Mouse (Mus musculus): ENCODE measurements around the gene Fkbp2. TPM values are rescaled to one million over a fixed set of nuclear protein-coding genes. Genes with fewer than 3 reads are reported as not detected.
A peak's percentile ranks its signal among the peaks of the same experiment; 100 is the strongest.

Gene Fkbp2
- total RNA-seq, 4 experiments from 2014 or later = 4.2 to 10.4 (median 5.8) TPM

DNA sequence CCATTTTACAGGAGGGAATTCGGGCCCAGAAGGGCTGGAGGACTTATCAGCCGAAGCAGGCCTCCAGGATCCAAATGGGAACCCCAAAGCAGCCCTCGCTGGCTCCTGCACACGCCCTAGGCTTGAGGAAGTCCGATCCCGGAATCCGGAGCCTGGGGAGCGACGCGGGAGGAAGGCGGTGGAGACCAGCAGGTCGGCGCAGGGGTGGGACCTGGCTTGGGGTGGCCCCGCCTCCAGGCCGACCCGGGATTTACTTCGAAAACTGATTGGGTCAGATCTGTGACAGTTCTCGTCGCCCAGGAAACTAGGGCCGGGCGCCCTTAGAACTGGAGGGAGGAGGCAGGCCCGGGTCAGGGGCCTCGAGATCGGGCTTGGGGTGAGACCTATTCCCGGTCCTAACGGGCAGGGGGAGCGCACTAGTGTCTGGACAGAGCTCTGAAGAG is 38.0 kb downstream of the Fkbp2 start, which contains the start of gene Gpr137:
Gpr137 (minus strand) TSS at position 232 of the 443 bp plus-strand sequence.
- peak; percentile 93 to 95 for DNase-seq (ENCODE audit: low spot score in 2 of 2)

DNA sequence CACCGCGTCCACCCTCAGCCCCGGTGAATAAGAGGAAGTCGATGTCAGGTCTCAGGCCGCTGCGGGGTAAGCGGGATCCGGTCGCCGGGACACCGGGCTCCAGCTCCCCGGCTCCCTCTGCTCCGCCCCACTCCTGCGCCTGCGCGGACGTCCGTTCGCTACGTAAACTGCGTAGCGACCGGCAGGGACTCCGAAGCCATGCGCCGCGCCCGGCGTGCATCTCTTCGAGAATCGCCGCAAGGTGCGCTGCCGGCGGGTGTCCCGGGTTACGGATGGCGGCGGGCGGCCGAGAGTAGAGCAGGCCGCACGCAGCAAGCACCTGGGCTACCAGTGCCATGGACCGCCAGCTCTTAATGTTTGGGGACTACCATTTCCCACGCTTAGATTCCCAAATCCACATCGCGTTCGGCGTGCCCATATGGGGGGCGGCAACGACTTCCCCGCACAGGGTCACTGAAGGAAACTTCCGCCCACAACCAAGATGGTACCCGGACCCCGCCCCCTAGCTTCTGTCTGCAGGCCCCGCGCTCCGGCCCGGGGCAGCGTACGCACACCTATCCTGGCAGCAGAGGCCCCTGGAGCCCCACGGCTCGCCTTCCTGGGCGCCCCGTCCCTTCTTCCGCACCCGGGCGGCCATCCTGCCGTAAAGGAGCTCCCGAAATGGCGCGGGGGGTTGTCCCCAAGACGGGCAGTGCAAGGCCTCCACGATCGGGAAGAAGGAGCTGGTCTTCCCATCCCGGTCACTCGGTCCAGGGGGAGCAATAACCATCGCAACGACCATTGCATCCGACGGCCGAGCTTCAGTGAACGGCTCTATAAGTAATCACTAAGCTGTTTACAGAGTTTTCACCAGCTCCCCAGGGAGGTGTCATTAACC is 38.7 kb downstream of the Fkbp2 start, which contains the start of gene Bad:
Bad (plus strand) TSS at position 490 of the 877 bp plus-strand sequence.
- peak; percentile 86 to 88 for DNase-seq (ENCODE audit: low spot score in 2 of 2)

DNA sequence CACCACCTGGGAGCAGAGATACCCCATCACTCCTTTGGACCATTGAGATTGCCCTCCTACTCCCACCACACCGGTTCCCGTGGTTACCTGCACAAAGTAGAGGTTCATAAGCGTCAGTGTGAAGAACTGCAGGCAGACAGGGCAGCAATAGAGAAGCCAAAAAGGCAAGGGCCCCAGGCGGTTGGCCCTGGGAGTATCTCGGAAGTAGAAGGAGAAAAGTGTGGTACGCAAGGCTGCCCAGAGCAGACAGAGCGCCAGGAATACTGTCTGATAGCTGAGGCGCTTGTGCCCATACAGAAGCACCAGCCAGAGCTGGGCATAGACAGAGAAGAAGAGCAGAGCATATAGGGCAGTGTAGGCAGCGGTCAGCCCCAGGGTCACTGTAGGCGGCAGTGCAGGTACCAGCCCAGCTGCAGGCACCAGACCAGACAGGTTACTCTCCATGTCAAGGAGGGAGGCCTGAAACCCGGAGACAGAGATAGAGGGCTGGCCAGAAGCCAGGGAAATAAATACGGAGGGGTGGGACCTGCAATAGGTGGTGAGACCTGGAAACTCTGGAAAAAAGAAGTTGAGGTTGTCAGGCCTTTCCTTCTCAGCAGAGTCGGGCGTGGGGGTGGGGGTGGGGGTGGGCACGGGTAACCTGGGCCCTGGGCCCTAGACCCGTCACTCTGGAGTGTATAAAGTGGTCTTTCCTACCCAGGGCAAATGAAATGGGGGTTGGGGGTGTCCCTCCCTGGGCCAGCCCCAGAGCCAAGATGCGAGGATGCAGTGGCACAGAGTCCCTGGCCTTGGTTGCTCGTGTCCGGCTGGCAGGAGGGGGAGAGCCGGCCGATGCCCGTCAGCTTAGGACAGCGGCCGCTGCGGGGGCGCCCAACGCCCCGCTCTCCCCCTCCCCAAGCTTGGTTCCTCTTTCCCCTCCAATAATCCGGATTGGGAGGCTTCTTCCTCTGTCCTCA is 39.6 kb downstream of the Fkbp2 start:
- DNase-seq (ENCODE audit: low spot score in 2 of 2) = no peak

DNA sequence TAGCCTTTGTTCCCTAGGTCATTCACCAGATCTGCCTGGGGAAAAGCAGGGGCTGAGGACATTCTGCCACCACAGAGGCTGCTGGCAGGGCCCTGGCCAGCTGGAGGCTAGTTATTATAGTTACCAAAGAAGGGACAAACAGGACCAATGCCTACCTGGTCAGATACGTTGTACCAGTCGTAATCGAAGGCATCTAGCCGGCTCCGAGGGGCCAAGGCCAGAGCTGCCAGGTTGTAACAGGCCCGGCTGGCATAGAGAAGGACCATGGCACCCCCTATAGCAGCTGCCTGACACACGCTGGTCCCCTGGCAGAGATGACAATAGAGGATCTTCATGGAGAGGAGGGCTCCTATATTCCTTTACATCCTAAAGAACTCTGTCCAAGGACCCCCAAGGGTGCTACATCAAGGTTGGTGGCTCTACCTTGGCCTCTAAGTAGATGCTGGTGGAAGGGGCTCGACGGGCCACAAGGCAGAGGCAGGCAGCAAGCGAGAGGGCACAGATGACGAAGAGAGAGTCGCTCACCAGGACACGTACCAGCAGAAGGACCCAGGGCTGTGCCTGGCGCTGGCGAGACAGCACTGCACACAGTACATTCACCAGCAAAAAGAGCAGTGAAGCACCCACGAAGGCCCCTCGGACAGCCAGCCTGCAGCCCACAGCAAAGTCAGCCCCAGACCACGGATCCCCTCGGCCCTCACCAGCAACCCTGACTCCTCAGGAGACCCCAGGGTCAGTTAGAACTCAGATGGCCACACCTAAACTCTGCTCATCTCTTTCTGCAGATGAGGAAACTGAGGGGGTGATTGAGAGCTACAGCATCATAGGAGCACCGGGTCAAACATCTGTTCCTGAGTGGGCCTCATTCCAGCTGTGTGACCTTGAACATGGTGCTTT is 40.9 kb downstream of the Fkbp2 start:
- no peak for DNase-seq (ENCODE audit: low spot score in 2 of 2)

DNA sequence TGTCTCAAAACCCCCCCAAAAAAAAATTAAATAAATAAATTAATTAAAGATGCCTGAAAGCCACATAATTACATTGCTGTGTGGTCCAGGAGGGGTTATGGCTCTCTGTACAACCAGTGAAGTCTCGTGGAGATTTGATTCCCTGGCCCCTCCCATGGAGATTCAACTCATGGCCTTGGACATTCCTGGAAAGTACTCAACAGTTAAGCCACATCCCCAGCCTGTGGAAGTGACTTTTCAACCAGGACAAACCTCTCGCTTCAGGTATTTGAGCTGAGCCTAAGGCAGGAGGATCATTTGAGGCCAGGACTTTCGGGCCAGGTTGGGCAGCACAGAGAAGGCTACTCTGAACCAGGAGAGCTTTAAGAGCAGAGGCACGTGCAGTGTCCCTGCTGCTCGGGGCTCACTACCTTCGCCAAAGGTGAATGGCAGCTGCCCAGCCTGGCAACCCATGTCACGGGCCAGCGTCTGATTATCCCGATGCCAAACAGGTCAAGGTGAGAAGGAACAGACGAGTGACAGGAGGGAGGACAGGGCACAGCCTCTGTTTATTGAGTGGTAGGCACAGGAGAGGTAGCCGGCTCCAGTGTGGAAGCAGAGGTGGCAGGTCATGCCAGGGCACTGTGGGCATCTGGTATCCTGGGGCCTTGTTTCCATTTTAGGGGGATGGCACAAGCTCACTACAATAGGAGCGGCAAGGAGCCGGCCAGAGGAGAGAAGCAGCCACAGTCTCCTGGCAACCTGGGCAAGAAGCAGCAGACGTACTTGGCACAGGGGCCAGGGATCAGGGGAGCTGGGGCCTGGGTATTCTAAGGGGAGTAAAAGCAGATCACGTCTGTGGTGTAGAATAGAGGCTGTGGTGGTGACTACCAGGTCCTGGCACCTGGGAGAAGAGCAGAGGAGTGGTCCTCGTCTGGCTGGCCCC is 42.5 kb downstream of the Fkbp2 start:
- no peak for DNase-seq (ENCODE audit: low spot score in 2 of 2)

DNA sequence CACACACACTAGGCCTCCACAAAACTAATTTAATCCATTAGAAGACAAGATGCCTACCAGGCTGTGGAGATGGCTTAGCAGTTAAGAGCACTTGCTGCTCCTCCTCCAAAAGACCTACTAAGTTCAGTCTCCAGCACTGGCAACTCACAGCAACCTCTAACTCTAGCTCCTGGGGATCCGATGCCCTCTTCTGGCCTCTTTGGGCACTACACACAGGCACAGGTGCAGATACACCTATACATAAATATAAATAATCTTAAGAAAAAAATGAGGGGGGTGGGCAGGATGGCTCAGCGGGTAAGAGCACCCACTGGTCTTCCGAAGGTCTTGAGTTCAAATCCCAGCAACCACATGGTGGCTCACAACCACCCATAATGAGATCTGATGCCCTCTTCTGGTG is 44.0 kb downstream of the Fkbp2 start:
- DNase-seq (ENCODE audit: low spot score in 2 of 2) = no peak

DNA sequence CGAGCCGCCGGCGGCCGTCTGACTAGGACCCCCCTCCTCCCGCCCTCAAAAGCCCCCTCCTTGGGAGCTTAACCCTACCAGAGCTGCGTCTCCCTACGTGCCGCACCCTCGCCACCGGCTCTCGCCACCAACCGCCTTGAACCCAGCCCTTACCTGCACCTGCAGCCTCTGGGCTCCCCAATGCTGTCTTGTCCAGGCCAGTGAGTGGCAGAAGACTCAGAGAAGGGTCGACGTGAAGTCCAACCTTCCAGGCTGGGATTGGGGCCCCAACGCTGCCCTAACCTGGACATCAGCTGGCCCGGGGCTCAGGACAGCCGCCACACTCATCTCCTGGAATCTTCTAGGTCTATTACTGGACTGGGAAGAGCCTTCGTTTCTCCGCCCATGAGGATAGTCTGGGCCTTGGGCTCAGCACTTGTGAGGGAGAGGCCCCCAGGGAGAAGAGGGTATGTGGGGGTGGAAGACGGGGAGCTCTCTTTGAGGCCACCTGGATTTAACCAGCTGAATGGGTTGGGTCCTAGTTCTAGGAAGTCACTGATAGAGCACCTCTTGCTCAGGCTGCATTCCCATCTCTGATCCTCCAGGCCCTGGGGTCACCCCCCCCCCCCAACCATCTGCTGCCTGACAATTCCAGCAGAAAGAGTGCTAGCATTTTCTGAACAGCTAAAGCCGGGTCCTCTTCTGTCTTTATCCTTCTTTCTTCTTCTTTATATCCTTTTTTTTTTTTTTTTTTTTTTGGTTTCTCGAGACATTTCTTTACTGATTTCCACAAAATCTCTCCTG is 45.9 kb downstream of the Fkbp2 start, which contains the start of gene Kcnk4:
Kcnk4 (minus strand) TSS at position 321 of the 783 bp plus-strand sequence.
- DNase-seq (ENCODE audit: low spot score in 2 of 2) = no peak

DNA sequence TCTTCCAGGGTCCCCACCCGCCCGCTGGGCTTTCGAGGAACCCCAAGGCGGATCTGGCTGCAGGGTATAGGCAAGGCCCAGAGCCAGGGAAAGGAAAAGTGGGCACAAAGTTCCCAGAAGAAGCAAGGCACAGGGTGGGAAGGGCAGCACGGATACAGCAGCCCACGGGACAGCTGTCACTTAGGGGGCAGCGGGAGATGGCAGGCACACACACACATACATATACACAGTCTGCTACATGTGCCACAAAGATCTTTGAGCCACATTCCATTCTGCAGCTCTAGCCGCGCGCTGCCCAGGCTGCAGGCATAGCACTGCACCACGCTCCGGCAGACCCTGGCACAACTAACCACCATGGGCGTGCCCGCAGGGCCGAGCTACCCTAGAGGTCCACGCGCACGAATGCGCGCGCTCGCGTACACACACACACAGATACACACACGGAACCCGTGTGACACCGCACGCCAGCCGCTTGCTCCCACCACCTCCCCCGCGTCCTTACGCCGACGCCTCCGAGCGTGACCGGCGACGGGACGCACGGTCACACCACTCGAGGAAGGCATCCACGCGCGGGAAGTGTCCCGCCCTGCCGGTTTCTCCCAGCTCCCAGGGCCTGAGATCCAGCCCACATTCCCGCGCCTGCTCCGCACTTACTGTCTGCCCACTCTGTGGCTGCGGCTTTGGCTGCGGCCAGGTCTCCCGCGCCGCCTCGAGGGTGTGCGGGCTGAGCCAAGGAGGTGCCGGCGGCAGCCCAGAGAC is 46.7 kb downstream of the Fkbp2 start:
- no peak for DNase-seq (ENCODE audit: low spot score in 2 of 2)

DNA sequence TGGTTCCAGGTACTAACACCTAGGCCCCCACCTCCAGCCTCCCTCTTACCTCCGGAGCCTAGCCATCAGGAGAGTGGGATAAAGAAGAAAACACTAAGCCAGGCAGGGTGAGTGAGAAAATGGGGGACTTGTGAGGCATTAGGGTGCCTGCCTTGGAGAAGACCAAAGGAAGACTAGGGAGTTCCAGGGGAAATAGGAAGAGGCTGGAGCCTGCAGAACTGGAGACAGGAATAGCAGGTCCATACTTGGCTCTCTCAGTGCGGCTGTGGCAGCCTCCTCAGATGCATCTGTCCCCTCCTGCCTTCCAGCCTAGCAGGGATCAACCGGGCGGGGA is 47.2 kb downstream of the Fkbp2 start:
- DNase-seq (ENCODE audit: low spot score in 2 of 2) = no peak

DNA sequence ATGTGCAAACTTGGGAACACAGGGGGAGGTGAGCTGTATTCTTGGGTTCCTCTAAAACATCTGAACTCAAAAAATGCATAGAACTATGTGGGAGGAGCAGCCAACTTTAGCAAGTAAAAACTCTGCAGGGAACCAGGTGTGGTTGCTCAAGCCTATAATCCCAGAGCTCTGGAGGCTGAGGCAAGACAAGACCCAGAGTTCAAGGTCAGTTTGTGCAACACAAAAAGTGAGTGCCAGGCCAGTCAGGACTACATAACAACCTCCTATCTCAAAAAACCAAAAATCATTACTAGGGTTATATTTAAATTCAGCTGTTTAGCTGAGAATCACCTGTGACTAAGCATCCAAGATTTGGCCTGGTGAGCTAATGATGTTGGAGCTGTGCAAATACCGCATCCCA is 48.3 kb downstream of the Fkbp2 start:
- DNase-seq (ENCODE audit: low spot score in 2 of 2) = no peak

DNA sequence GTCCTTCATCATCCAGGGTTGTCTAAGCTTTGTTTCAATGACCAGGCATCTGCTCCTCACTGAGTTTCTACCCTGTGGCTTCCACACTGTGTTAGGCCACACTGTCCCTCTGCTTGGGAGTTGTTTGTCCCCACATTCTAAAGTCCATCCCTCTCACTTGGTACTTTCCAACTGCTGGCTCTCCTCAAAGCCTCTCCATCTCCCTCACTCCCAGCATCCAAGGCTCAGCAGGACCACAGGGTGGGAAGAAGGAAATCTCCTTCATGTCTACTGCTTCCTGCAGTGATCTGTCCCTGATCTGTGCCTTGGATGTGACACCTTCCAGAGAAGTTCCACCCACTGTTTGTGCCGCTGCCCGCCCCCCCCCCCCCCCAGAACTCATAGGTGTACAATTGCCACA is 49.3 kb downstream of the Fkbp2 start:
- no peak for DNase-seq (ENCODE audit: low spot score in 2 of 2)

DNA sequence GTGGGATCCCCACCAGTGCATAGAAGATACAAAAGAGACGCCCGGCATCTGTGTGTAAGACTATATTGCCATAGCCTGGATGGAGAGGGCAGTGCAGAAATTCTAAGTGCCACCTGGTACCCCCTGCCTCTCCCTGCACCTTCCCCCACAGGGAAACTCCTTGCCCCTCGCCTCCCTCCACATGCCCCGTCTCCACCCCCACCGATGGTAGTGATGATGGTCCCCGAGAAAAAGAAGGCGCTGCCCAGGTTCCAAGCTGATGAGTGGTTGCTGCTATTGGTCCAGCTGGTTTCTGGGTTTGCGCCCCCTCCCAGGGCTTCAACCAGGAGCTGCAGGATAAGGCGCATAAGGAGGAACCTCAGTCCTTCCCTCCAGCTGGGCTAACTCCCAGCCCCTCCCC is 52.2 kb downstream of the Fkbp2 start:
- DNase-seq (ENCODE audit: low spot score in 2 of 2) = no peak

Other genes starting within 250 kb of the Fkbp2 start
- 10 to 100 TPM in 3 of 4 experiments, 1 to 10 TPM in 1; 9.8 to 12.1 (median 10.5) TPM for gene Rps6ka4, start 139.9 kb downstream of the Fkbp2 start, total RNA-seq (2022)
- under 1 TPM; 0.29 to 0.70 (median 0.46) TPM for gene Ccdc88b, start 122.3 kb downstream of the Fkbp2 start, total RNA-seq (2022)
- gene Trmt112, start 70.8 kb downstream of the Fkbp2 start, total RNA-seq (2022) = 10 to 100 TPM; 34.1 to 46.3 (median 39.7) TPM
- 100 to 1,000 TPM; 195 to 214 (median 202) TPM for gene Prdx5, start 70.4 kb downstream of the Fkbp2 start, total RNA-seq (2022)
- gene Esrra, start 58.7 kb downstream of the Fkbp2 start, total RNA-seq (2022) = 100 to 1,000 TPM in 1 of 4 experiments, 10 to 100 TPM in 3; 82.8 to 114 (median 93.4) TPM
- not detected for gene Catsperz, start 55.1 kb downstream of the Fkbp2 start, total RNA-seq (2022)
- not detected for gene Kcnk4, start 46.0 kb downstream of the Fkbp2 start, total RNA-seq (2022)
- 10 to 100 TPM in 2 of 4 experiments, 1 to 10 TPM in 2; 8.2 to 11.8 (median 10.6) TPM for gene Bad, start 38.6 kb downstream of the Fkbp2 start, total RNA-seq (2022)
- 10 to 100 TPM in 2 of 4 experiments, 1 to 10 TPM in 2; 9.1 to 10.9 (median 10.0) TPM for gene Gpr137, start 38.0 kb downstream of the Fkbp2 start, total RNA-seq (2022)
- gene Ppp1r14b, start 5.5 kb downstream of the Fkbp2 start, total RNA-seq (2022) = 100 to 1,000 TPM; 144 to 194 (median 165) TPM
- gene Plcb3, start 4.0 kb downstream of the Fkbp2 start, total RNA-seq (2022) = 10 to 100 TPM in 1 of 4 experiments, 1 to 10 TPM in 3; 7.0 to 10.9 (median 9.4) TPM
- 100 to 1,000 TPM; 167 to 187 (median 183) TPM for gene Vegfb, start 7.2 kb upstream of the Fkbp2 start, total RNA-seq (2022)
- gene Dnajc4, start 12.1 kb upstream of the Fkbp2 start, total RNA-seq (2022) = 10 to 100 TPM; 32.2 to 37.7 (median 36.4) TPM
- 10 to 100 TPM; 13.5 to 15.5 (median 15.0) TPM for gene Nudt22, start 15.6 kb upstream of the Fkbp2 start, total RNA-seq (2022)
- gene Trpt1, start 15.6 kb upstream of the Fkbp2 start, total RNA-seq (2022) = 10 to 100 TPM; 20.8 to 31.7 (median 23.7) TPM
- under 1 TPM; 0.41 to 0.94 (median 0.60) TPM for gene Fermt3, start 39.0 kb upstream of the Fkbp2 start, total RNA-seq (2022)
- gene Stip1, start 59.5 kb upstream of the Fkbp2 start, total RNA-seq (2022) = 10 to 100 TPM; 77.9 to 86.5 (median 81.8) TPM
- 100 to 1,000 TPM; 279 to 336 (median 292) TPM for gene Macrod1, start 76.3 kb upstream of the Fkbp2 start, total RNA-seq (2022)
- gene Flrt1, start 125.2 kb upstream of the Fkbp2 start, total RNA-seq (2022) = 1 to 10 TPM in 3 of 4 experiments, under 1 TPM in 1; 0.83 to 2.9 (median 1.7) TPM
- 10 to 100 TPM; 39.9 to 54.3 (median 43.5) TPM for gene Otub1, start 225.8 kb upstream of the Fkbp2 start, total RNA-seq (2022)
- 100 to 1,000 TPM in 1 of 4 experiments, 10 to 100 TPM in 3; 68.4 to 103 (median 82.9) TPM for gene Cox8a, start 237.1 kb upstream of the Fkbp2 start, total RNA-seq (2022)

All from gastrocnemius, adult 8-10 months (tissue).